Mouse (Mus musculus) liver, embryonic 12.5 days (tissue): Measurements from ENCODE around the gene Erg. TPM values are rescaled to one million over a fixed set of nuclear protein-coding genes. Genes with fewer than 3 reads are reported as not detected.

Experiments
- ATAC-seq: fragments of 200-750 bp; cut with Nextera tagmentation; 2 replicates; pipeline ENCODE4 v1.8.0; 2017; ENCODE audit warnings: moderate number of reproducible peaks, mild to moderate bottlenecking, moderate library complexity
- H3K27ac ChIP-seq: fragments of 300-500 bp; sonication (generic); 2 replicates; pipeline ENCODE4 v1.5.1; 2016; ENCODE audit warnings: mild to moderate bottlenecking
- H3K27me3 ChIP-seq: fragments of 300-500 bp; sonication (generic); replicated peaks from 2 replicates; pipeline ENCODE4 v1.6.1; 2016; ENCODE audit warnings: mild to moderate bottlenecking, moderate library complexity
- H3K36me3 ChIP-seq: fragments of 300-500 bp; sonication (generic); 2 replicates; pipeline ENCODE4 v1.6.1; 2016; ENCODE audit warnings: mild to moderate bottlenecking, moderate library complexity
- H3K4me1 ChIP-seq: fragments of 300-500 bp; sonication (generic); 2 replicates; pipeline ENCODE4 v1.6.1; 2016
- H3K4me2 ChIP-seq: fragments of 300-500 bp; sonication (generic); 2 replicates; pipeline ENCODE4 v1.6.1; 2016; ENCODE audit warnings: mild to moderate bottlenecking, moderate library complexity
- H3K4me3 ChIP-seq: fragments of 300-500 bp; sonication (generic); 2 replicates; pipeline ENCODE4 v1.5.1; 2016; ENCODE audit warnings: mild to moderate bottlenecking, moderate library complexity
- H3K9ac ChIP-seq: fragments of 300-500 bp; sonication (generic); 2 replicates; pipeline ENCODE4 v1.6.1; 2016; ENCODE audit warnings: mild to moderate bottlenecking, moderate library complexity
- H3K9me3 ChIP-seq: fragments of 300-500 bp; sonication (generic); replicated peaks from 2 replicates; pipeline ENCODE4 v1.6.1; 2016; ENCODE audit warnings: mild to moderate bottlenecking, moderate library complexity
- WGBS: fragments of 180-500 bp; shearing (Covaris S2); methylation state at CpG from one replicate; pipeline ENCODE4 v1.1.7; 2016; ENCODE audit not compliant: insufficient replicate concordance; 5-methylcytosine and 5-hydroxymethylcytosine counted together
- polyA plus RNA-seq: library from polyadenylated mRNA; unstranded; fragments of >200 nt; fragmentation: Nextera tagmentation; extraction: Ambion mirVana; gene quantifications from 2 replicates; pipeline ENCODE4 v1.2.1, GENCODE M21; 2016

The Erg gene
- polyA plus RNA-seq, 1 experiment from 2014 or later, result 1.4 TPM

GRCm38 (mm10) chr16:95403453-95403852 is 182.9 kb downstream of the Erg start:
- 41% methylated on average over 5 of the region's 5 CpGs for WGBS
- H3K4me2 ChIP-seq, result no peak overlapping the region
- no peaks in the 10 kb centered on the region for H3K9me3 ChIP-seq
- no peak overlapping the region for H3K27ac ChIP-seq
- H3K27me3 ChIP-seq, result no peaks in the 10 kb centered on the region
- H3K9ac ChIP-seq, result no peak overlapping the region
- no peaks in the 10 kb centered on the region for H3K36me3 ChIP-seq
- ATAC-seq, result no peak
- H3K4me1 ChIP-seq, result no peaks in the 10 kb centered on the region
- H3K4me3 ChIP-seq, result no peak overlapping the region

GRCm38 (mm10) chr16:95401869-95402268 is 184.5 kb downstream of the Erg start:
- Histone ChIP-seq H3K4me1 (no peaks in the 10 kb centered on the region), H3K9me3 (no peaks in the 10 kb centered on the region), H3K27ac (no peak overlapping the region), H3K9ac (no peak overlapping the region), H3K36me3 (no peaks in the 10 kb centered on the region), H3K4me3 (no peak overlapping the region), H3K27me3 (no peaks in the 10 kb centered on the region), H3K4me2 (no peak overlapping the region)
- ATAC-seq, result no peak
- 45% methylated on average over 9 of the region's 9 CpGs for WGBS

GRCm38 (mm10) chr16:95398761-95399343 is 187.5 kb downstream of the Erg start:
- H3K9me3 ChIP-seq, result no peaks in the 10 kb centered on the region
- H3K36me3 ChIP-seq, result no peaks in the 10 kb centered on the region
- WGBS, result 91% methylated on average over 11 of the region's 11 CpGs
- no peaks in the 10 kb centered on the region for H3K27me3 ChIP-seq
- H3K4me3 ChIP-seq, result no peak overlapping the region
- no peak overlapping the region for H3K27ac ChIP-seq
- ATAC-seq, result no peak
- no peak overlapping the region for H3K9ac ChIP-seq
- no peaks in the 10 kb centered on the region for H3K4me1 ChIP-seq
- no peak overlapping the region for H3K4me2 ChIP-seq

GRCm38 (mm10) chr16:95390787-95391186 is 195.6 kb downstream of the Erg start:
- WGBS, result 62% methylated on average over 1 of the region's 1 CpGs
- no peak overlapping the region for H3K9ac ChIP-seq
- H3K27me3 ChIP-seq, result no peaks in the 10 kb centered on the region
- no peaks in the 10 kb centered on the region for H3K36me3 ChIP-seq
- no peak overlapping the region for H3K27ac ChIP-seq
- no peaks in the 10 kb centered on the region; the same call in 1 of the 2 replicates for H3K4me1 ChIP-seq
- no peaks in the 10 kb centered on the region for H3K9me3 ChIP-seq
- H3K4me2 ChIP-seq, result no peak overlapping the region
- no peak overlapping the region for H3K4me3 ChIP-seq
- no peak for ATAC-seq

- no peak overlapping the region for H3K4me3 ChIP-seq
- no peak for ATAC-seq
- H3K36me3 ChIP-seq, result no peaks in the 10 kb centered on the region
- peaks cover 6% of the 10 kb centered on the region; the same call in 1 of the 2 replicates for H3K4me1 ChIP-seq
- H3K4me2 ChIP-seq, result no peak overlapping the region
- H3K27me3 ChIP-seq, result no peaks in the 10 kb centered on the region
- no peak overlapping the region for H3K9ac ChIP-seq
- WGBS, result 48% methylated on average over 4 of the region's 4 CpGs
- H3K9me3 ChIP-seq, result no peaks in the 10 kb centered on the region
- H3K27ac ChIP-seq, result no peak overlapping the region
Observed at GRCm38 (mm10) chr16:95388811-95389529, 197.4 kb downstream of the Erg start.

- Histone ChIP-seq H3K27ac (no peak overlapping the region), H3K27me3 (no peaks in the 10 kb centered on the region), H3K4me3 (no peak overlapping the region), H3K9ac (no peak overlapping the region), H3K9me3 (no peaks in the 10 kb centered on the region), H3K36me3 (no peaks in the 10 kb centered on the region), H3K4me1 (peaks cover 6% of the 10 kb centered on the region; the same call in 1 of the 2 replicates), H3K4me2 (no peak overlapping the region)
- ATAC-seq, result no peak
- 82% methylated on average over 5 of the region's 5 CpGs for WGBS
Observed at GRCm38 (mm10) chr16:95388292-95388691, 198.1 kb downstream of the Erg start.

- Histone ChIP-seq H3K27me3 (no peaks in the 10 kb centered on the region), H3K9me3 (no peaks in the 10 kb centered on the region), H3K4me1 (peaks cover 15% of the 10 kb centered on the region), H3K4me2 (no peak overlapping the region), H3K36me3 (no peaks in the 10 kb centered on the region), H3K27ac (no peak overlapping the region), H3K9ac (no peak overlapping the region), H3K4me3 (no peak overlapping the region)
- no peak for ATAC-seq
- 87% methylated on average over 2 of the region's 2 CpGs for WGBS
Observed at GRCm38 (mm10) chr16:95387008-95387407, 199.4 kb downstream of the Erg start.

- Histone ChIP-seq H3K4me2 (no peak overlapping the region), H3K9me3 (no peaks in the 10 kb centered on the region), H3K4me1 (peaks cover 21% of the 10 kb centered on the region), H3K4me3 (no peak overlapping the region), H3K27ac (no peak overlapping the region), H3K27me3 (no peaks in the 10 kb centered on the region), H3K36me3 (no peaks in the 10 kb centered on the region), H3K9ac (no peak overlapping the region)
- 49% methylated on average over 7 of the region's 7 CpGs for WGBS
- ATAC-seq, result no peak
Observed at GRCm38 (mm10) chr16:95385299-95385973, 201.0 kb downstream of the Erg start.

GRCm38 (mm10) chr16:95384590-95385148 is 201.7 kb downstream of the Erg start:
- peaks cover 21% of the 10 kb centered on the region for H3K4me1 ChIP-seq
- H3K4me3 ChIP-seq, result no peak overlapping the region
- WGBS, result 79% methylated on average over 9 of the region's 9 CpGs
- no peaks in the 10 kb centered on the region for H3K36me3 ChIP-seq
- no peaks in the 10 kb centered on the region for H3K27me3 ChIP-seq
- H3K4me2 ChIP-seq, result no peak overlapping the region
- H3K27ac ChIP-seq, result no peak overlapping the region
- no peak overlapping the region for H3K9ac ChIP-seq
- no peaks in the 10 kb centered on the region for H3K9me3 ChIP-seq
- no peak for ATAC-seq

- Histone ChIP-seq H3K9me3 (no peaks in the 10 kb centered on the region), H3K36me3 (no peaks in the 10 kb centered on the region), H3K27me3 (no peaks in the 10 kb centered on the region), H3K9ac (no peak overlapping the region), H3K4me3 (no peak overlapping the region), H3K27ac (no peak overlapping the region), H3K4me1 (peaks cover 21% of the 10 kb centered on the region), H3K4me2 (no peak overlapping the region)
- 18% methylated on average over 5 of the region's 5 CpGs for WGBS
- no peak for ATAC-seq
Observed at GRCm38 (mm10) chr16:95382251-95382650, 204.1 kb downstream of the Erg start.

GRCm38 (mm10) chr16:95376834-95377233 is 209.6 kb downstream of the Erg start:
- no peak overlapping the region for H3K27ac ChIP-seq
- H3K4me3 ChIP-seq, result no peak overlapping the region
- no peak overlapping the region for H3K4me2 ChIP-seq
- ATAC-seq, result no peak
- H3K9ac ChIP-seq, result no peak overlapping the region
- H3K9me3 ChIP-seq, result no peaks in the 10 kb centered on the region
- H3K27me3 ChIP-seq, result no peaks in the 10 kb centered on the region
- no peaks in the 10 kb centered on the region for H3K36me3 ChIP-seq
- WGBS, result 78% methylated on average over 7 of the region's 7 CpGs
- H3K4me1 ChIP-seq, result peaks cover 5% of the 10 kb centered on the region

- no peak overlapping the region for H3K4me2 ChIP-seq
- H3K36me3 ChIP-seq, result no peaks in the 10 kb centered on the region
- no peak overlapping the region for H3K9ac ChIP-seq
- ATAC-seq, result no peak
- H3K27me3 ChIP-seq, result no peaks in the 10 kb centered on the region
- no peaks in the 10 kb centered on the region for H3K9me3 ChIP-seq
- 61% methylated on average over 11 of the region's 11 CpGs for WGBS
- H3K4me3 ChIP-seq, result no peak overlapping the region
- no peak overlapping the region for H3K27ac ChIP-seq
- peaks cover under 1% of the 10 kb centered on the region; the same call in 1 of the 2 replicates for H3K4me1 ChIP-seq
Observed at GRCm38 (mm10) chr16:95376364-95376763, 210.0 kb downstream of the Erg start.
